Mouse (Mus musculus) liver, adult 2 months (tissue): ENCODE measurements around the gene Dlgap4.

Experiments used
- CTCF ChIP-seq: fragments of 200-500 bp; IDR thresholded peaks from 2 replicates; pipeline ENCODE4 v1.5.1; 2011; ENCODE audit warnings: low read depth, low read length, control low read depth
- POLR2A ChIP-seq: fragments of 200-500 bp; IDR thresholded peaks from 2 replicates; pipeline ENCODE4 v1.6.1; 2011; ENCODE audit warnings: low read length, control low read depth; ENCODE audit not compliant: insufficient read depth; ENCODE audit errors: extremely low read depth

DNA sequence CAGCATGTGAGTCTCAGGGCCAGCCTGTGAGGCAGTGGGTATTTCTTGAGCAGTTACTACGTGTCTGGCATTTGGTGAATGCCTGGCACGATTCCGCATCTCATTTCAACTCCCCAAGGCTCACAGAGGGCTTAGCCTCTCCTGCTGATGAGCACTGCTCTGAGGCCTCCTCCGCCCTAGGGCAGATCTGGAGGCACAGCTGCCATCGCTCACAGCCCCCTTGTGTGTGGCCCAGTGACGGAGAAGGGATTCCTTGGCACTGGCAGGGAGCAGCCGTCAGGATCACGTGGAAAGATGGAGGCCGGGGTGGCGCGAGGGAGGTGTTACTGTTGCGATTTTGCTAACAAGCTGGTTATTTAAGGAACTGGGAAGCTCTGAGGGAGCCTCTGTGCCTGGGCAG lies 52.7 kb downstream of the Dlgap4 start:
- TF ChIP-seq POLR2A, result no peak
- no peak for TF ChIP-seq CTCF
